Mouse (Mus musculus) macrophage (primary cell): ENCODE measurements around the gene Gria2. TPM values are rescaled to one million over a fixed set of nuclear protein-coding genes. Genes with fewer than 3 reads are reported as not detected.

Experiments
- H3K27ac ChIP-seq: fragments of 350-480 bp; formaldehyde crosslinking; 2 replicates; pipeline ENCODE4 v1.9.0; 2021
- H3K36me3 ChIP-seq: fragments of 350-480 bp; formaldehyde crosslinking; 2 replicates; pipeline ENCODE4 v1.9.0; 2021; ENCODE audit errors: inconsistent target
- H3K4me3 ChIP-seq: fragments of 350-480 bp; formaldehyde crosslinking; 2 replicates; pipeline ENCODE4 v1.9.0; 2021; ENCODE audit errors: inconsistent target
- H3K79me2 ChIP-seq: fragments of 350-480 bp; formaldehyde crosslinking; 2 replicates; pipeline ENCODE4 v1.9.0; 2021; ENCODE audit errors: inconsistent target
- WGBS: methylation state at CpG from one replicate; pipeline ENCODE4 v1.1.7; 2026; ENCODE audit warnings: inconsistent platforms; ENCODE audit not compliant: missing documents; 5-methylcytosine and 5-hydroxymethylcytosine counted together
- polyA plus RNA-seq: library from polyadenylated mRNA; stranded (reverse); fragments of 250-400 nt; gene quantifications from 3 replicates; pipeline ENCODE4 v1.2.4, GENCODE M21; 2018; ENCODE audit warnings: inconsistent platforms

The Gria2 gene
- polyA plus RNA-seq, 1 experiment from 2014 or later, result not detected

DNA sequence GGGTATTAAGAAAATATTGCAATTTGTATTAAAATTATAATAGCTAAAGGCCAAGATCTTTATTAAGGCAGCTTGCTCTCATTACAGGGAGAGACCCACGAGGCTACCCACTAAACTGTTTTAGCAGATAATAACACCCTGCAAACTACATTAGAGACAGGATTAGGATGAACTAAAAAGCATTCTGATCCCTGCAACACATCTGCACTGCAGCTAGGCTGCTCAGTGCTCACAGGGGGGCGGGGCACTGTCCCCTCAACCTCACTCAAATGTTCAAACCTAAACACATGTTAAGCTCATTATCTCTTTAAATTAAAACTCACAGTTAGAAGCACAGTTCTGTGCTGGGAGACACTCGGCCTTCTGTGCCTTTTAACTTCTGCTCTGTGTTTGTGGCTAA lies 89.5 kb downstream of the Gria2 start:
- WGBS, result 77% methylated on average over 3 of the region's 3 CpGs

DNA sequence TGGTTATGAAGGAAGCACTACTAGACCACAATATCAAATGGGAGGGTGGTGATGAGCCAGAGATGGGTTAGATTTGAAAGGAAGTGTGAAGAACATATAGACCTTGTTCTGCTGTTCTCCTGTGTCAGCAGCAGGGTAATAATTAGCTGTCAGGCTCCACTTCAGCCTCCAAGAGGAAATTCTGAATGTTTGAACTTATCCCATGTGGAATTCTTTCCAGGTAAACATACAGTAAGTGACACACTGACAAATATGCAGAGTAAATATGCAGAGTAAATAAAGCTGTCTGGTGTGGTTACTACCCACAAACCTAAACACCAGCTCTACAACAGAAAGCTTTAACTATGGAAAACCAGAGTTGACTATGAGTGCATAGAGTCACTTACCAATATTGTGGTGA lies 93.6 kb downstream of the Gria2 start:
- Histone ChIP-seq H3K79me2 (no peaks in the 10 kb centered on the region), H3K27ac (no peak overlapping the region), H3K36me3 (no peaks in the 10 kb centered on the region), H3K4me3 (no peak overlapping the region)

More for the DNA sequence above, 89.5 kb downstream of the Gria2 start:
- Histone ChIP-seq H3K27ac (no peak overlapping the region), H3K79me2 (no peaks in the 10 kb centered on the region), H3K4me3 (no peak overlapping the region), H3K36me3 (no peaks in the 10 kb centered on the region)

DNA sequence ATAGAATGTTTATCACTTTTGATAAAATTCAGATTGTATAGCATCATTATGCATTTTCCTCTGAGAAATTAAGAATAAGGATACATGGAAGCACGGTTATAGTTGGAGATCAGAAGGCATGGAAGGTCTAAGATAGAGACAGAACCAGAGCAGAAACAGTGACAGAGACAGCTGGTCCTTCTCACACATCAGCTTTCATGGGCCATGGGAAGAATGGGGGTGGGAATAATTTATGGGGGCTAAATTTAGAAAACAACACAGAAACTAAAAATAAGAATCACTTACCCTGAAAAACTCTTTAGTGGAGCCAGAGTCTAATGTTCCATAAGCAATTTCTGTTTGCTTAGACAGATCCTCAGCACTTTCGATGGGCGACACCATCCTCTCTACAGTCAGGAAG lies 100.5 kb downstream of the Gria2 start:
- H3K79me2 ChIP-seq, result no peaks in the 10 kb centered on the region
- no peak overlapping the region for H3K4me3 ChIP-seq
- WGBS, result 97% methylated on average over 3 of the region's 3 CpGs
- H3K27ac ChIP-seq, result no peak overlapping the region
- no peaks in the 10 kb centered on the region for H3K36me3 ChIP-seq

DNA sequence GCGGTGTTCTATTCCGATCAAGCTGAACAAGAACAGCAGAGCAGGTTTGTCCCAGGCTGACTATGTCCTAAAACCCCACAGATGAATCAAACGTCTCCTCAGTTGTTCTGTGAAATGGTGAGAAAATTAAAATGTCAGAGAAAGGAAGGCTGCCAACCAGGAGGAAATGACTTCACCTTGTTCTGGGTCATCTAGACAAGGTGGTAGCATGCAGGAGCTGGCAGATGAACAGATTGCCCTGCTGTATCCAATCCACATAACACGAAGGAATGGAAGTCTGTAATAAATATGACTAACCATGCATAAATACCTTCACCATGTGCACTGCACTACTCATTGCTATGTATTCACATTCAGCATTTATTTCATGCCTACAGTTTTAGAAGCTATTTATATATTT lies 105.1 kb downstream of the Gria2 start:
- Histone ChIP-seq H3K36me3 (no peaks in the 10 kb centered on the region), H3K4me3 (no peak overlapping the region), H3K27ac (no peak overlapping the region), H3K79me2 (no peaks in the 10 kb centered on the region)
- WGBS, result 82% methylated on average over 4 of the region's 4 CpGs

DNA sequence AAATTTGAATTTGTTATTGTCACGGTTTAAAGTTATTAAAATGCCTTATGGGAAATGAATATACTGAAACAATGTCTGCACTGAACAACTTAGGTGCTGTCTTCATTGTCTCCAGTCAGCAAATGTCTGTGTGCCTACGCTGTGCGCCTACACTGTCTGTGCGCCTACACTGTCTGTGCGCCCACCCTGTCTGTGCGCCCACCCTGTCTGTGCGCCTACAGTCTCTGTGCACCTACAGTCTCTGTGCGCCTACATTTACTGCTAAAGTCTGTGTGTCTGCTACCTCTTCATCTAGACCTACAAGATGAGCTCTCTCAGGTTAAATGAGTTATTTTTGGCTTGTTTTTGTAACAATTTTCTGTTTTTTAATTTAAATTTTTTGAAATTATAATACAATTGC lies 107.7 kb downstream of the Gria2 start:
- Histone ChIP-seq H3K79me2 (no peaks in the 10 kb centered on the region), H3K4me3 (no peak overlapping the region), H3K36me3 (no peaks in the 10 kb centered on the region), H3K27ac (no peak overlapping the region)
- WGBS, result 100% methylated on average over 5 of the region's 8 CpGs

DNA sequence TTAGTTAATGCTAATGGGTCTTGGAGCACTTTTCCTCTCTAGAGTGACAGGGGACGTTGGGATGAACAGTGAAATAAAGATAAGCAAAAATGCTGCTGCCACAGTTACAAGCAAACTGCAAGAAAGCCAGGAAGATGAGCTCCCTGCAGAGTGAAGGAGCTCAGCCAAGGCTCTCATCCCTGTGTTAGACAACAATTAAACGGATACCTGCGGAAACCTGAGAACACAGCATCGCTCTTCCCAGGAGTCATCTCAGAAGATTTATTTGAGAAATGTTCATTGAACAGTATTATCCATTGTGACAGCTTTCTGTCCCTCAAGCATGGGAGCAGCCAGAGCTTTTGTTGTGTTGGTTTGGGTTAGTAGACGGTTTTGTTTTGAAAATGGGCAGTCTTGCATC lies 137.5 kb downstream of the Gria2 start:
- Histone ChIP-seq H3K36me3 (no peaks in the 10 kb centered on the region), H3K79me2 (no peaks in the 10 kb centered on the region)
- WGBS, result 88% methylated on average over 5 of the region's 5 CpGs

DNA sequence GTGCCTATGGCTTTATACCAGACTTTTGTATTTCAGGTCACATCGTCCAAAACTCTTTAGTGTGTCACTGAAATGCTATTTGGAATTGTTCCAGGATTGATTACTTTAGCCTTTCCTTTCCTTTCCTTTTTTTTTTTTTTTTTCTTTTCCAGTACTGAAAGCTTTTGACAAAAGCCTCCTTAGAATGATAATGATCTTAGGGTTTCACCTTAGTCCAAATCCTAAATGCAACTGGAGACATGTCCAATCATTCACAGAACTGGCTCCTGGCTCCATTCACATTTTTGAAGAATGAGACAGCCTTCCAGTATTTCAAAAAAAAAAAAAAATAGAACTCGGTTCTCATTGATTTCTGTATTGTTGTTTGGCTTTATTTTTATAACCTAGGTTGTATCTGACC lies 139.3 kb downstream of the Gria2 start:
- 76% methylated on average over 2 of the region's 2 CpGs for WGBS
- Histone ChIP-seq H3K79me2 (no peaks in the 10 kb centered on the region), H3K27ac (no peak overlapping the region), H3K4me3 (no peak overlapping the region), H3K36me3 (no peaks in the 10 kb centered on the region)

More for the DNA sequence above, 137.5 kb downstream of the Gria2 start:
- H3K4me3 ChIP-seq, result no peak overlapping the region
- no peak overlapping the region for H3K27ac ChIP-seq

DNA sequence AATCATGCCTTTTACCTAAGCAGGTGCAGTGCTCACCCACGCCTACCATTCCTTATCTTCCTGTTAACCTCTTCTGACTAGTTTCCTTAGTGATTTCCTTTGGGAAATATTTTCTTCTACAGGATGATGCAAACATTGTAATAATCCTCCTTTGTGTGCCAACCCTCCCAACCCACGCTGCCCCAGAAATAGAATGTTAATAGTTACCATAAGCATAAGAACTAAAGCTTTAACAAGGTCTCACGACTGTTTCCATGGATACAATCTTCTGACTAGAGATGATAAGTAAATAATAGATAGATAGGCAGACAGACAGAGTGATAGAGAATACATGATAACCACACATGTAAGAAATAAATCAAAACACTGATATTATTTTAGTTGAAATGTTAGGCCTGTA lies 140.8 kb downstream of the Gria2 start:
- no peak overlapping the region for H3K4me3 ChIP-seq
- no peak overlapping the region for H3K27ac ChIP-seq
- 74% methylated on average over 3 of the region's 3 CpGs for WGBS
- H3K36me3 ChIP-seq, result no peaks in the 10 kb centered on the region
- no peaks in the 10 kb centered on the region for H3K79me2 ChIP-seq

DNA sequence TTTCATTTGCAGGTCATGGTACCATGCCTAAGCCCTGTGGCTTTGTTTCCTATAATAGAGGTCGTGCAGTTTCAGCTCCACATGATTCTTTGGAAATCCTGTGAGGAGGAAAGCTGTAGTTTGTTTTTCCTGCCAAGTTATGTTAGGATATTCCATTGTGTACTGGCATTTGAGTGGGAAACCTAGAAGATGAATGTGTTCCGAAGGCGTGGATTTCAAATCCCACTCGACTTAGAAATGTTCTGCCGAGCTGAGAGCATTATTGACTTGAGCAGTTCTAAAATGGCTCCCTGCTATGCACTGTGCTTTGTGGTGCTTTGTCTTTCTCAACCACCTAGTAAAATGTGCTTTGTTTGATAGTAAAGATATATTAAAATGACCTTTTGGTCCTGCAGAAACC lies 150.4 kb downstream of the Gria2 start:
- Histone ChIP-seq H3K79me2 (no peaks in the 10 kb centered on the region), H3K4me3 (no peak overlapping the region), H3K36me3 (no peaks in the 10 kb centered on the region), H3K27ac (no peak overlapping the region)
- 85% methylated on average over 5 of the region's 5 CpGs for WGBS

Other genes with a start within 250 kb of the Gria2 start
- not detected in 3 replicates for gene Glrb, start 110.8 kb upstream of the Gria2 start, polyA plus RNA-seq
- 14.8 to 34.2 TPM (median 26.6 TPM) in 3 replicates for gene Pdgfc, start 233.6 kb upstream of the Gria2 start, polyA plus RNA-seq